20 mouse cellular contexts compared by ENCODE assay signal in the genomic region with DNA sequence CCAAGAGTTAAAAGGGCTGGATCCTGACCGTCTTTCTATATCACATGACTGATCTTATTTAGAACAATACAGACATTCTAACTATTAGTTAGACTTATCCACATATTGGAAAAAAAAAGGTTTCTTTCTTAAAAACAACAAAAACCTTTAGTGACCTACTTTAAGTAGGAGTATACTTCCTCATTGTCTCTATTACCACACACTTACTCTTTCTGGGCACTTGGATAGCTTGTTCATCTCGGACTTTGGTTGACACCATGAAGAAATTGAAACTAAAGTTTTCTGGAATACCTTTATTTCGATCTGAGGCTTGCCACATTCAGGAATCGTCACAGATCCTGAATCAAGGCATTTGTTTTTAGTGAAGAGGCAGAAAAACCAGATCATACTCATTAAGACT. TPM values are rescaled to one million over a fixed set of nuclear protein-coding genes. Genes with fewer than 3 reads are reported as not detected.
DNase-seq lines count a peak whose midpoint lies in the region; TF ChIP-seq lines count a peak whose summit lies in the region.
"Had no signal": no experiment of that assay in that cellular context is flagged by ENCODE, and none has a peak within 500 bp of the region (broad histone marks: within the 10 kb centered on the region; RNA-seq: fewer than 3 reads in every experiment).

No protein-coding gene starts in this region.

- TF ChIP-seq CTCF in bone marrow macrophage, adult 2 months (IDR thresholded peaks at IDR 0.05; ENCODE audit: low read depth, low read length): no peak
- no peak for TF ChIP-seq CTCF in cerebellum, adult 2 months (IDR thresholded peaks at IDR 0.05; ENCODE audit: borderline replicate concordance, insufficient read depth, low read depth, low read length)

- 77% methylated on average over 4 of the region's 4 CpGs for whole genome bisulfite sequencing in heart, embryonic 10.5 days
- 79% methylated on average over 4 of the region's 4 CpGs for WGBS in macrophage (ENCODE audit: missing documents)
- 79% methylated on average over 4 of the region's 4 CpGs for WGBS in cerebellum, adult 2 months

- no peaks in the 10 kb centered on the region for H3K79me2 ChIP-seq in macrophage (ENCODE audit: inconsistent target)

- H3K27ac ChIP-seq in heart, embryonic 10.5 days: peak overlapping the region; percentile 47; the same call in 1 of the 2 replicates
- peak overlapping the region; percentile 41; the same call in 1 of the 2 replicates for H3K27ac ChIP-seq in bone marrow macrophage, adult 2 months (ENCODE audit: insufficient read depth, low read depth, low read length)
- peak overlapping the region; percentile 10; the same call in 1 of the 2 replicates for H3K27ac ChIP-seq in macrophage
- H3K27ac ChIP-seq in cerebellum, adult 2 months (ENCODE audit: insufficient read depth, low read length): no peak overlapping the region
- H3K27ac ChIP-seq: forebrain, embryonic 10.5 days; hindbrain, embryonic 10.5 days; hindbrain, embryonic 13.5 days; intestine, embryonic 15.5 days had no signal

- no peaks in the 10 kb centered on the region for H3K36me3 ChIP-seq in heart, embryonic 10.5 days
- H3K36me3 ChIP-seq in macrophage (ENCODE audit: inconsistent target): no peaks in the 10 kb centered on the region
- H3K36me3 ChIP-seq: forebrain, embryonic 10.5 days; heart, embryonic 13.5 days; hindbrain, embryonic 10.5 days; intestine, embryonic 15.5 days had no signal

- H3K9me3 ChIP-seq in heart, embryonic 10.5 days: no peaks in the 10 kb centered on the region
- H3K9me3 ChIP-seq: forebrain, embryonic 10.5 days; heart, embryonic 13.5 days; hindbrain, embryonic 10.5 days; hindbrain, embryonic 13.5 days; intestine, embryonic 15.5 days had no signal

- TF ChIP-seq POLR2A in bone marrow macrophage, adult 2 months (IDR thresholded peaks at IDR 0.05; ENCODE audit: borderline replicate concordance, low read depth, low read length): no peak
- no peak for TF ChIP-seq POLR2A in cerebellum, adult 2 months (IDR thresholded peaks at IDR 0.05; ENCODE audit: borderline replicate concordance, insufficient read depth, low read length)

- no peak overlapping the region for H3K4me3 ChIP-seq in heart, embryonic 10.5 days
- no peak overlapping the region for H3K4me3 ChIP-seq in bone marrow macrophage, adult 2 months (ENCODE audit: insufficient read depth, low read length)
- no peak overlapping the region for H3K4me3 ChIP-seq in macrophage (ENCODE audit: inconsistent target)
- no peak overlapping the region for H3K4me3 ChIP-seq in cerebellum, adult 2 months (replicated peaks; ENCODE audit: insufficient read depth, low read depth, low read length)
- H3K4me3 ChIP-seq: forebrain, embryonic 10.5 days; heart, embryonic 13.5 days; hindbrain, embryonic 10.5 days; hindbrain, embryonic 13.5 days; intestine, embryonic 15.5 days had no signal

- H3K4me1 ChIP-seq in heart, embryonic 10.5 days: no peaks in the 10 kb centered on the region
- H3K4me1 ChIP-seq in bone marrow macrophage, adult 2 months (ENCODE audit: control insufficient read depth, insufficient read depth, low read length): peaks cover 18% of the 10 kb centered on the region
- peaks cover 4% of the 10 kb centered on the region; the same call in 1 of the 2 replicates for H3K4me1 ChIP-seq in cerebellum, adult 2 months (ENCODE audit: control insufficient read depth, insufficient read depth, low read length)
- H3K4me1 ChIP-seq: forebrain, embryonic 10.5 days; hindbrain, embryonic 10.5 days; hindbrain, embryonic 13.5 days; intestine, embryonic 15.5 days had no signal

- DNase-seq in heart, embryonic 10.5 days (ENCODE audit: low spot score): no peak
- no peak for DNase-seq in heart, postnatal 25 days (ENCODE audit: low spot score)
- DNase-seq in cerebellum, adult 2 months: no peak
- no peak for DNase-seq in thymus, postnatal 0 days (ENCODE audit: low spot score)
- DNase-seq: adrenal gland, adult 8-10 months; adrenal gland, postnatal 25 days; cerebellum, adult 11 months; cerebellum, adult 8-10 months; forebrain, postnatal 0 days; gastrocnemius, postnatal 10 days; gastrocnemius, postnatal 36 days; heart, postnatal 36 days; kidney, adult 11 months had no signal

- H3K27me3 ChIP-seq in heart, embryonic 10.5 days (ENCODE audit: insufficient read depth, poor library complexity, severe bottlenecking): no peaks in the 10 kb centered on the region
- H3K27me3 ChIP-seq in cerebellum, adult 2 months (ENCODE audit: control insufficient read depth, insufficient read depth, low read length): no peaks in the 10 kb centered on the region
- H3K27me3 ChIP-seq: heart, embryonic 13.5 days; hindbrain, embryonic 13.5 days; intestine, embryonic 15.5 days had no signal

- intact Hi-C loops in heart, postnatal 25 days (cut with DNase I): no loop called here

RNA-seq across cellular contexts. Expression of gene Dcun1d3, which starts 25.0 kb away (rescaled TPM):
- 7.4 and 10.1 TPM in 2 replicates for polyA plus RNA-seq in heart, embryonic 10.5 days (2016; fragmentation: Nextera tagmentation; extraction: Ambion mirVana)
- 10 to 100 TPM; 10.9 to 15.1 TPM for total RNA-seq in heart, postnatal 25 days (2021)
- 7.8 and 13.0 TPM in 2 replicates for polyA plus RNA-seq in bone marrow macrophage, adult 2 months (2012; ENCODE audit: insufficient read depth, insufficient read length, missing spikeins)
- 10 to 100 TPM; 26.4 to 85.5 (median 42.5) TPM for total RNA-seq in macrophage (2018; cell fraction: chromatin; rRNA removed)
- total RNA-seq in macrophage (2018; cell fraction: cytosol; rRNA removed): 10 to 100 TPM in 22 of 26 experiments, 1 to 10 TPM in 4; 9.5 to 30.1 (median 12.5) TPM
- 10 to 100 TPM; 25.7 to 99.9 (median 40.9) TPM for total RNA-seq in macrophage (2018; cell fraction: nucleus; rRNA removed)
- polyA plus RNA-seq in macrophage (2018): 6.6 to 9.8 TPM (median 9.0 TPM) in 3 replicates
- polyA plus RNA-seq in cerebellum, adult 2 months (2012; rRNA removed): 10.4 and 10.8 TPM in 2 replicates
- 6.5 TPM in 2 replicates for polyA plus RNA-seq in thymus, postnatal 0 days (2015; fragmentation: Nextera tagmentation; extraction: Ambion mirVana)

RNA-seq across cellular contexts. Expression of gene Lyrm1, which starts 25.4 kb away (rescaled TPM):
- 7.7 and 10.8 TPM in 2 replicates for polyA plus RNA-seq in heart, embryonic 10.5 days (2016; fragmentation: Nextera tagmentation; extraction: Ambion mirVana)
- total RNA-seq in heart, postnatal 25 days (2021): 1 to 10 TPM; 7.8 to 8.1 TPM
- polyA plus RNA-seq in bone marrow macrophage, adult 2 months (2012; ENCODE audit: insufficient read depth, insufficient read length, missing spikeins): 6.4 and 7.1 TPM in 2 replicates
- 10 to 100 TPM in 6 of 26 experiments, 1 to 10 TPM in 20; 2.7 to 15.7 (median 7.0) TPM for total RNA-seq in macrophage (2018; cell fraction: chromatin; rRNA removed)
- 10 to 100 TPM in 11 of 26 experiments, 1 to 10 TPM in 15; 5.2 to 15.4 (median 9.2) TPM for total RNA-seq in macrophage (2018; cell fraction: cytosol; rRNA removed)
- 10 to 100 TPM in 8 of 26 experiments, 1 to 10 TPM in 18; 4.9 to 13.5 (median 8.6) TPM for total RNA-seq in macrophage (2018; cell fraction: nucleus; rRNA removed)
- 6.2 to 21.0 TPM (median 8.1 TPM) in 3 replicates for polyA plus RNA-seq in macrophage (2018)
- 16.6 and 19.4 TPM in 2 replicates for polyA plus RNA-seq in cerebellum, adult 2 months (2012; rRNA removed)
- 10.6 and 10.7 TPM in 2 replicates for polyA plus RNA-seq in thymus, postnatal 0 days (2015; fragmentation: Nextera tagmentation; extraction: Ambion mirVana)
